Mouse (Mus musculus) myocyte (in vitro differentiated cells): ENCODE measurements around the gene Elmod3. TPM values are rescaled to one million over a fixed set of nuclear protein-coding genes. Genes with fewer than 3 reads are reported as not detected.

Source experiments
- H3K27me3 ChIP-seq: one replicate; pipeline ENCODE4 v1.6.1; 2011; ENCODE audit not compliant: control insufficient read depth, insufficient read depth, insufficient read length
- H3K36me3 ChIP-seq: one replicate; pipeline ENCODE4 v1.6.1; 2011; ENCODE audit not compliant: control insufficient read depth, insufficient read depth
- H3K4me2 ChIP-seq: one replicate; pipeline ENCODE4 v1.6.1; 2011; ENCODE audit warnings: low read depth, control low read depth
- H3K4me3 ChIP-seq: one replicate; pipeline ENCODE4 v1.5.1; 2011; ENCODE audit warnings: mild to moderate bottlenecking, control low read depth, moderate library complexity
- H3K79me2 ChIP-seq: one replicate; pipeline ENCODE4 v1.6.1; 2011; ENCODE audit not compliant: control insufficient read depth, insufficient read depth
- H3ac ChIP-seq: one replicate; pipeline ENCODE4 v1.6.1; 2011; ENCODE audit not compliant: control insufficient read depth, insufficient read length
- CEBPB ChIP-seq: IDR thresholded peaks from 2 replicates; pipeline ENCODE4 v1.6.1; 2011; ENCODE audit warnings: mild to moderate bottlenecking, moderate library complexity; ENCODE audit not compliant: poor library complexity, insufficient read depth, severe bottlenecking
- E2F4 ChIP-seq: IDR thresholded peaks from one replicate; pipeline ENCODE4 v1.6.1; 2011; ENCODE audit warnings: mild to moderate bottlenecking, control low read depth, moderate library complexity; ENCODE audit not compliant: insufficient read depth
- MAX ChIP-seq: IDR thresholded peaks from one replicate; pipeline ENCODE4 v1.6.1; 2011; ENCODE audit warnings: low read depth, mild to moderate bottlenecking, control low read depth
- MYOD1 ChIP-seq, 3 experiments: IDR thresholded peaks; one replicate each; pipeline ENCODE4 v1.6.1; 2011; ENCODE audit warnings: control low read depth in 2 of 3, low read depth in 2 of 3, mild to moderate bottlenecking in 2 of 3, moderate library complexity in 1 of 3; ENCODE audit not compliant: insufficient read length in 2 of 3, control insufficient read depth in 1 of 3
- MYOG ChIP-seq, 3 experiments: IDR thresholded peaks; one replicate each; pipeline ENCODE4 v1.6.1; 2011; ENCODE audit warnings: control low read depth in 2 of 3, low read depth in 2 of 3, mild to moderate bottlenecking in 2 of 3; ENCODE audit not compliant: insufficient read length in 2 of 3, control insufficient read depth in 1 of 3, insufficient read depth in 1 of 3
- POLR2A ChIP-seq: IDR thresholded peaks from one replicate; pipeline ENCODE4 v1.6.1; 2011; ENCODE audit warnings: low read depth, mild to moderate bottlenecking, control low read depth, moderate library complexity; ENCODE audit not compliant: insufficient read length
- POLR2AphosphoS2 ChIP-seq: IDR thresholded peaks from one replicate; pipeline ENCODE4 v1.6.1; 2011; ENCODE audit warnings: low read depth, control low read depth; ENCODE audit not compliant: insufficient read length
- REST ChIP-seq: IDR thresholded peaks from one replicate; pipeline ENCODE4 v1.6.1; 2011; ENCODE audit warnings: mild to moderate bottlenecking, control low read depth, moderate library complexity; ENCODE audit not compliant: insufficient read depth, insufficient read length
- SRF ChIP-seq: IDR thresholded peaks from one replicate; pipeline ENCODE4 v1.6.1; 2011; ENCODE audit warnings: low read depth; ENCODE audit not compliant: control insufficient read depth, insufficient read length
- TCF12 ChIP-seq: IDR thresholded peaks from one replicate; pipeline ENCODE4 v1.6.1; 2011; ENCODE audit warnings: mild to moderate bottlenecking, control low read depth; ENCODE audit not compliant: poor library complexity, insufficient read depth, severe bottlenecking
- TCF3 ChIP-seq: IDR thresholded peaks from one replicate; pipeline ENCODE4 v1.6.1; 2011; ENCODE audit warnings: low read depth, control low read depth; ENCODE audit not compliant: insufficient read length
- USF1 ChIP-seq: IDR thresholded peaks from one replicate; pipeline ENCODE4 v1.6.1; 2011; ENCODE audit warnings: low read depth, mild to moderate bottlenecking, control low read depth, moderate library complexity
- polyA plus RNA-seq: library from polyadenylated mRNA; unstranded; fragments of >200 nt; fragmentation: generic; extraction: Trizol; gene quantifications from one replicate; pipeline ENCODE4 v1.2.1, GENCODE M21; 2012; ENCODE audit warnings: missing spikeins

Elmod3 gene
- polyA plus RNA-seq, 1 experiment, result 6.4 TPM

DNA sequence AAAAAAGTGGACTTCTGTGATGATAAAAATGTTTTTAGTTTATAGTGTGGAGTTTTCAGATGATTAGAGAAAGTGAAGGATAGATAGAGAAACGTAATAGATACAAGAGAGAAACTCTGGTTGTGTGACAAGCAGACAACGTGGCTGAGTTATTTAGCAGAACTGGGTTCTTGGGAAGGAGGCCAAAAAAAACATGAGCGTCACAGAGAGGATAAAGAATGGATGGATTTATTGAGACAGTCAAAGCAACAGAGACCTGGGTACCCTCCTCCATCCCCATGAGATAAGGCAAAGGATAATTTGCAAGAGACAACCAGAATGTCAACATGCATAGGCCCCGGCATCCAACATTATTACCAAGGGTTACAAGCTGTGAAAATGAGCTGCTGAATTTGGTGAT is 12.0 kb upstream of the Elmod3 start:
- H3K36me3 ChIP-seq, result peaks cover 48% of the 10 kb centered on the region
- H3K79me2 ChIP-seq, result peaks cover 7% of the 10 kb centered on the region
- TF ChIP-seq POLR2A (no peak), REST (no peak), TCF12 (no peak), MYOG (IDR thresholded peaks at IDR 0.05; ENCODE audit: control insufficient read depth in 1 of 3, insufficient read depth in 1 of 3, insufficient read length in 2 of 3, low read depth in 2 of 3) (no peak), CEBPB (no peak), POLR2AphosphoS2 (no peak), SRF (no peak), MAX (no peak), TCF3 (no peak)
- no peaks in the 10 kb centered on the region for H3K27me3 ChIP-seq
- no peak overlapping the region for H3K4me2 ChIP-seq
- no peak overlapping the region for H3ac ChIP-seq
- H3K4me3 ChIP-seq, result no peak overlapping the region

DNA sequence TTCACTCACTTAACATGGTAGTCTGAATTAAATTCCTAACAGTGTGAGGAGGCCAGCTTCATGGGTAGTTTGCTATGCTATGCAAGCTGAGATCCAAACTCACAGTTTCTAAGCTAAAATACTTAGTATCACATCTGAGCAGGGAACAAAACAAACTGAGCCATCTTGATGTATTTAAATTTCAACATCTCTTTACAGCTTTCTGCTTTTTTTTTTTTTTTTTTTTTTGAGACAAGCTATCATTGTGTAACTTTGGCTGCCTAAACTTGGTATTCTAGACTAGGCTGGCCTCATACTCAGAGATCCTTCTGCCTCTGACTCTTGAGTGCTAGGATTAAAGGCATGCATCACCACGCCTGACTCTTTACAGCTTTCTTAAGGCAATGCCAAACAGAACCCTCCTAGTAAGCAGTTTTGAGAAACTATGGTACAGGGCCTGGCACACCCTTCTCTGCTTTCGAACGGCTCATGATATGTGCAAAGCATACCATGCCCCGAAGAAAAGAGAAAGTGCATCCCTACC is 10.5 kb upstream of the Elmod3 start:
- H3K27me3 ChIP-seq, result no peaks in the 10 kb centered on the region
- H3K4me3 ChIP-seq, result no peak overlapping the region
- no peak for TF ChIP-seq TCF3
- TF ChIP-seq REST, result no peak
- no peak for TF ChIP-seq CEBPB
- no peak for TF ChIP-seq USF1
- no peak for TF ChIP-seq MAX
- TF ChIP-seq TCF12, result no peak
- TF ChIP-seq MYOD1 (IDR thresholded peaks at IDR 0.05; ENCODE audit: control insufficient read depth in 1 of 3, insufficient read length in 2 of 3, low read depth in 2 of 3), result no peak
- TF ChIP-seq MYOG (IDR thresholded peaks at IDR 0.05; ENCODE audit: control insufficient read depth in 1 of 3, insufficient read depth in 1 of 3, insufficient read length in 2 of 3, low read depth in 2 of 3), result no peak
- TF ChIP-seq POLR2AphosphoS2, result no peak
- TF ChIP-seq SRF, result no peak
- TF ChIP-seq E2F4, result no peak
- no peak for TF ChIP-seq POLR2A
- H3K79me2 ChIP-seq, result no peaks in the 10 kb centered on the region
- no peak overlapping the region for H3K4me2 ChIP-seq
- H3K36me3 ChIP-seq, result peaks cover 42% of the 10 kb centered on the region
- no peak overlapping the region for H3ac ChIP-seq

DNA sequence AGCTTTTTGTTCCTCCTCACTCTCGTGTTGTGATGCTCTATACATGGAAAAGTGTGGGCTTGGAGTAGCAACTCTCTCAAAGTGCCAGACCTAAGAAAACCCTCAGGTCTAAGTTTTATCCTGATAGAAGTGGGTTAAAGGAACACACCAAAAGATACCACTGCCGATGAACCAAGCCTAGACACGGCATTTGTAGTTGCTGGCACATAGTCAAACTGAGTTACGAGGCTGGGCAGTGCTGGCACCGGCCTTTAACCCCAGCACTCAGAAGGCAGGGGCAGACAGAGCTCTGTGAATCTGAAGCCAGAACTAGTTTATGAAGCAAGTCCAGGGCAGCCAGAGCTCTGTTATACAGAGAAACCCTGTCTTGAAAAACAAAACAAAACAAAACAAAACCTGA is 9.5 kb upstream of the Elmod3 start:
- no peak for TF ChIP-seq E2F4
- Histone ChIP-seq H3K27me3 (no peaks in the 10 kb centered on the region), H3ac (no peak overlapping the region), H3K36me3 (peaks cover 32% of the 10 kb centered on the region), H3K4me2 (no peak overlapping the region), H3K4me3 (no peak overlapping the region), H3K79me2 (no peaks in the 10 kb centered on the region)

DNA sequence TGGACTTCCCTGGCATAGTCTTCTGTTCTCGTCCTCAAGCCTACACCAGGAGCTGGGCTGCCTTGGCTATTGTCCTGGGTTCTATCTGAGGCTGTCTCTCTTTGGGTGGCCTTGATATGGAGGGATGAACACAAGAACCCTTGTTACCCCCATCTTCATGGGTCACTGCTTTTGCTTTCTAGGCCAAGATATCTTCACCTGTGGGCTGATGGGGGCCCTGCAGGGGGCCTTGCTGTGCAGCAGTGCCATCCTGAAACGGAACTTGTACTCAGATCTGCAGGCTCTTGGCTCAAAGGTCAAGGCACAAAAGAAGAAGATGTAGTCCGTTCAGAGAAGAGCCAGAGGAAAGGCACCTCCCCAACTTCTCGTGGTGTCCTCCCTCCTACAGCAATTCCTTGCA is 8.8 kb upstream of the Elmod3 start:
- Histone ChIP-seq H3K4me2 (no peak overlapping the region), H3K36me3 (peaks cover 32% of the 10 kb centered on the region), H3ac (no peak overlapping the region), H3K27me3 (no peaks in the 10 kb centered on the region), H3K79me2 (no peaks in the 10 kb centered on the region), H3K4me3 (no peak overlapping the region)
- TF ChIP-seq SRF, result no peak
- TF ChIP-seq USF1, result no peak

DNA sequence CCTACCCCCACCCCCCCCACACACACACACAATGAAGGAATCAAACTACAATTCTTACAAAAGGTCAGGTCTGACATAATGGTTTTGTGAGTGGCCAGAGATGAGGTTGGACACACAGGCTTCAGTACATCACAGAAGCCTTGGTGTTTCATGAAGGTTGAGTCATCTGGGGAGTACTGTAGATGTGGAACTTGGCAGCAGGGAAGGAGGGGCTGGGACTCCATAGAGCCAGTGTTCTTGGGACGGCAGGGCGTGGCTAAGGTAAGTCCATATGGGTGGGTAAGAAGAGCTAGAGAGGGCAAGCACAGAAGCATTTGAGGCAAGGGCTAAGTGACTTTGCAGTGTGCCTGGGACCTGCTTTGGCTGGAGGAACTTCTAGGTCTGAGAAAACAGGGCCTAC is 5.9 kb upstream of the Elmod3 start:
- no peaks in the 10 kb centered on the region for H3K27me3 ChIP-seq
- no peak overlapping the region for H3K4me2 ChIP-seq
- H3K36me3 ChIP-seq, result peaks cover 18% of the 10 kb centered on the region
- H3ac ChIP-seq, result no peak overlapping the region
- no peaks in the 10 kb centered on the region for H3K79me2 ChIP-seq
- H3K4me3 ChIP-seq, result no peak overlapping the region
- peak; percentile 25; the same call in 1 of the 2 replicates for TF ChIP-seq CEBPB
- no peak for TF ChIP-seq MYOD1 (IDR thresholded peaks at IDR 0.05; ENCODE audit: control insufficient read depth in 1 of 3, insufficient read length in 2 of 3, low read depth in 2 of 3)

DNA sequence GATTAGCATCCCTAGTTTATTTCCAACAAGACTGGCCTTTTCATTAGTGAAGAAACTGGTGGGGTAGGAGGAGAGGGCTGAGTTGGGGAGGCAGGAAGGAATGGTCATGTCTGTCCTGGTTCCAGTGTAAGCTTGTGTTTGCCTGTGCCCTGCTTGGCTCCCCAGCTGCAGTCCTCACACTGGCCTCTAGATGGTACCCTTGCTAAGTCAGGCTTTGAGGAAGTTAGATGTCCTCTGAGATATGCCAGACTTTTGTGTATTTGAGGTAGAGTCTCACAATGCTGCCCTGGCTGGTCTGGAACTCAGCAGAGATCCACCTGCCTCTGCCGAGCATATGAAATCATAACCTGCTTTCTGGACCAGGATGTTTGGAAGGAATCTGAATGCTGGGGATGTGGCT is 3.5 kb upstream of the Elmod3 start:
- no peak overlapping the region for H3K4me2 ChIP-seq
- no peak for TF ChIP-seq USF1
- no peak for TF ChIP-seq CEBPB
- no peak for TF ChIP-seq TCF12
- no peak for TF ChIP-seq E2F4
- TF ChIP-seq TCF3, result no peak
- no peak for TF ChIP-seq MYOG (IDR thresholded peaks at IDR 0.05; ENCODE audit: control insufficient read depth in 1 of 3, insufficient read depth in 1 of 3, insufficient read length in 2 of 3, low read depth in 2 of 3)
- no peak for TF ChIP-seq REST
- TF ChIP-seq MYOD1 (IDR thresholded peaks at IDR 0.05; ENCODE audit: control insufficient read depth in 1 of 3, insufficient read length in 2 of 3, low read depth in 2 of 3), result no peak
- TF ChIP-seq MAX, result no peak
- TF ChIP-seq SRF, result no peak
- no peak for TF ChIP-seq POLR2A
- TF ChIP-seq POLR2AphosphoS2, result no peak
- H3K79me2 ChIP-seq, result no peaks in the 10 kb centered on the region
- H3K36me3 ChIP-seq, result peaks cover 6% of the 10 kb centered on the region
- H3K4me3 ChIP-seq, result no peak overlapping the region
- H3ac ChIP-seq, result no peak overlapping the region
- no peaks in the 10 kb centered on the region for H3K27me3 ChIP-seq
